Mouse (Mus musculus): ENCODE data around the gene Pdgfd. TPM values are rescaled to one million over a fixed set of nuclear protein-coding genes. Genes with fewer than 3 reads are reported as not detected.

The Pdgfd gene
- total RNA-seq, 1 experiment from 2014 or later, result not detected

DNA sequence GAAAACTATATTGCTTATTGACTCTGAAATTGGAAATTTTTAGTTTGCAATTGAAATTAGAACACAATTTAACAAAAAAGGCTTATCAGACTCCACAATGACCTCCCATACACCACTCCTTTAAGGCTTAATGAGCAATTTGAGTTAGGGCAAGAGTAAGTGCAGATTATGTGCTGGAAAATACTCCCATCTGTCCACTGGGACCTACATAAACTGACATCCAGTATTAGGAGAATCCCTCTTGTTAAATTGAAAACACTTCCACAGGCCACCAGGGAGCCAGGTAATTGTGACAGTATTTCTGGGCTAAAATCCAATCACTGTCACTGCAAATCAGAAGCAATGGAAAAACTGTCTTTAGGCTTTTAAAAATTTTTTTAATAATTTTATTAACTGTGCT lies 256.2 kb downstream of the Pdgfd start:
- ATAC-seq (ENCODE audit: extremely low read depth, insufficient number of reproducible peaks, low FRiP score, poor library complexity, severe bottlenecking), result no peak

Other genes starting within 250 kb of the Pdgfd start
- gene Ddi1, start 101.3 kb downstream of the Pdgfd start, total RNA-seq (2017), result not detected in 2 replicates